Mouse (Mus musculus): ENCODE measurements around the gene Trpm5. TPM values are rescaled to one million over a fixed set of nuclear protein-coding genes. Genes with fewer than 3 reads are reported as not detected.

Trpm5 gene
- total RNA-seq, 2 experiments from 2014 or later, result not detected

DNA sequence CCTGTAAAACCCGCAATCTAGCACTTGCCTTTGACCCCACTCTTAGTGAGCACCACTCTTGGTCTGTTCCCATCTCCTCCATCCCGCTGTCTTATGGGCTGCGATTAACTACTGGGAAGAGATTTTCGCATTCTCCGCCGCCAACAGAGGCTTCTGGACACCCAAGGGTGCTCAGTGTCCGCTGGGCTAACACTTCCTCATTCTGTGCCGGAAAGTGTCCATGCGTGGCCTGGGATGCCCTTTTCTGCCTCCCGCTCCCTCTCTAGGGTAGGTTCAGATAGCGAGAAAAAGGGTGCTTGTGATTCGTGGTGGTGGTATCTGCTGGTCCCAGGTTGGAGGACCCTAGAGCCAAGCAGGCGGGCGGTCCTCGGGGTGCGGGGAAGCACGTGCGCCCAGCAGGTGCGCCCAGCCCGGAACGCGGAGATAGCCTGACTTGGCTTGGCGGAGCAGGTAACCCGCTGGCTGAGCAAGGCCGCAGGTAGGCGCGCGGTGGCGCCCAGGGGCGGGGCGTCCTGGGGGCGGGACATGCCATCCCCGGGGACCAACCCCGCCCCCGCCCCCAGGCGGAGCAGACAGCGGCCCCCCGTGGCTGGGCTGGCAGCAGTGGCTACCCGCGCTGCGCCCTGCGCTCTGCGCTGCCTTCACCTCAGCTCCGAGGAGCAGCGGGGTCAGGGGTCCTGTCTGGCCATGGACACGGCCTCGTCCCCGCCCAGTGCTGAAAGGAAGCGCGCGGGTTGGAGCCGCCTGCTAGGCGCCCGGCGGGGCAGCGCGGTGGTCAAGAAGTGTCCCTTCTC, 12.4 kb upstream of the Trpm5 start:
- ATAC-seq (replicated peaks; ENCODE audit: poor library complexity, severe bottlenecking), result peak; percentile 63

DNA sequence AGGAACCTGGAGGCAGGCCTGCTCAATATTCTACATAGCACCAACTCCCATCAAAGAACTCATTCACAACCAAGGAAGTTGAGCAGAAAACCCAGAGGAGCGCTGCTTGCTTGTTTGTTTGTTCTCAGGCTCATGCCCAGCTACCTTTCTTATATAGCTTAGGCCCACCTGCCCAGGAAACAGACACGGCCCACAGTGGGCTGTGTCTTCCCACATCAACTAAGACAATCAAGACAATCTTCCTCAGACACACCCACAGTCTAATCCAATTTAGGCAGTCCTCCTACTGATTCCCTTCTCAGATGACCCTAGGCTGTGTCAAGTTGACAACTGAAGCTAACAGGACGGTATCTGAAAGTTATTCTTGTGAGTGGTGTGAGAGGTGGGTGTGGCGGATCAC, 11.6 kb upstream of the Trpm5 start, which contains the start of gene Kcnq1:
TSS of gene Kcnq1 (plus strand) at position 301 of the 400 bp plus-strand sequence.
- ATAC-seq (replicated peaks; ENCODE audit: poor library complexity, severe bottlenecking), result no peak

DNA sequence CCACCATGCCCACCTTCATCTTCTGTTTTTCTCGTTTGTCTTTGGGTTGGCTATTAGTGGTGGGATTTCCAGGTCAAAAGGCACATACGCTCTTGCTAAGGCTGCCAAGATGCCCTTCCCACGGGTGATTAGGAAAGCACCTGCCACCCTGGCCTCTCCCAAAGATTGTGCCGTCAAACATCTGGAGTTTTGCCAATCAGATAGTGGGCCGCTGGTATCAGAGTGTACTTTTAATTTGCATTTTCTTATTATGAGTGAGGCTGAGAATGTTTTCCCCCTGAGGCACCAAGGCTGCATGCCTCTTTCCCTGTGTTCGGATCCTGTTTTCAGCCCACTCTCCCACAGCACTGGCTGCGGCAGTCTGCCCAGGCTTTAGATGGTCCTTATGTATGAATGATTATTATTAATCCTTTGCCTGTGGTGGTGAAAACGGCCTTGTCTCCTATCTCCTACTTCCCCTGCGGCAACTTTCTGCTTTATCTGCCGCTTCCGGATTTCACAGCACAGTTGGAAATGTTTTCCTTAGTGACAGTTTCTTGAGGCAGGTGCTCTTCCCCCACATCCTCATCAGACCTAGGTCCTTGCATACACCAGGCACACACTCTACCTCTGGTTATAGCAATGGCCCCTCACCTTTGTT, 10.9 kb upstream of the Trpm5 start:
- no peak for ATAC-seq (replicated peaks; ENCODE audit: poor library complexity, severe bottlenecking)

DNA sequence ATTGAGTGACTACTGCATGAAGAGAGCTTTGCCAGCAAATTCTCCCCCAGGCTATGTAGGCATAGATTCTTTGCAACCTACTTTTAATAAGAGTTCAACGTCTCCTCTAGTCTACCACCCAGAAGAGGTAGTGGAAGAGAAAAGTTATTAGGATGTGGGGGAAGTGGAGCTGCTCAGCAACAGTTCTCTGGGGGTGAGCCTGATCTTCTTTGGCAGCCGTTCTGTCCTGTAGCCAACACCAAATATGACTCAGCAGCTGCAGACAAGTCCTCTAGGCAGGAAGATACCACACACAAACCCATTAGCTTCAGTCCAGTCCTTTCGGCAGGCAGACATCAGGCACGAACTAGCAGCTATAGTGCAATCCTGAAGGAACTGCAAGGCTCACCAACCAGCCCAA, 6.3 kb upstream of the Trpm5 start:
- no peak for ATAC-seq (replicated peaks; ENCODE audit: poor library complexity, severe bottlenecking)

DNA sequence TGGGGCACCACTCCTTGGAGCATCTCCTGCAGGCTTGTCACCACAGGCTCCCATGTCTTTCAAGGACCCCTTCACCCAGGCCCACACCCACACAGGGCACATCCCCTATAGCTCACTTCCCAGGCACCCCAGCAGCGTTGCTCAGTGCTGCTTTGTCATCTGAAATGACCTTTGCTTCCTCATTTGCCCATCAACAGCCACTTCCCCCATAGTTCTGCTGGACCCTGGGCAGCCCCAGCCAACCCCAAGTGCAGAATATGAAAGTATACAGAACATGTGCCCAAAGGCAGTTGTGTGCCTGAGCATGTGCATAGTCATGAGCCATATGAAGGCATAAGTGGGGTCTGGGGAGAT, 1.1 kb upstream of the Trpm5 start:
- ATAC-seq (replicated peaks; ENCODE audit: poor library complexity, severe bottlenecking), result peak; percentile 73

DNA sequence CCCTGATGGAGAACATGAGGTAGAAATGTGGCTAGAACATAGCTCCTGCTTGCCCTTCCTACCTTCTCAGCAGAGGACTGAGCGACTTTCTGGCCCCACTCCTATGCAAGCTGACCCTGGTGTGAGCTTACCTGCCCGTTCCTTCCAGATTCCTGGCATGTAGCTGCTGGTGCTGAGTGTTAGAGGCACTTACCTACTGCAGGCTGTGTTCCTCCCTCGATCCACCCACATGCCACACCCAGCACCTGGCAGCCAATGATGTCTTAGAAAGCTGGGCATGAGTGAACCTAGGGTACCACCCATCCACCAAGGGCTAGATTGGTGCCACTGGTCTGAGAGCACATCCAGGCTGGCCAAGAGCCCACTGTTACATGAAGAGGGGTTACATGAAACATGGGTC, 595 bp downstream of the Trpm5 start:
- ATAC-seq (replicated peaks; ENCODE audit: poor library complexity, severe bottlenecking), result no peak

DNA sequence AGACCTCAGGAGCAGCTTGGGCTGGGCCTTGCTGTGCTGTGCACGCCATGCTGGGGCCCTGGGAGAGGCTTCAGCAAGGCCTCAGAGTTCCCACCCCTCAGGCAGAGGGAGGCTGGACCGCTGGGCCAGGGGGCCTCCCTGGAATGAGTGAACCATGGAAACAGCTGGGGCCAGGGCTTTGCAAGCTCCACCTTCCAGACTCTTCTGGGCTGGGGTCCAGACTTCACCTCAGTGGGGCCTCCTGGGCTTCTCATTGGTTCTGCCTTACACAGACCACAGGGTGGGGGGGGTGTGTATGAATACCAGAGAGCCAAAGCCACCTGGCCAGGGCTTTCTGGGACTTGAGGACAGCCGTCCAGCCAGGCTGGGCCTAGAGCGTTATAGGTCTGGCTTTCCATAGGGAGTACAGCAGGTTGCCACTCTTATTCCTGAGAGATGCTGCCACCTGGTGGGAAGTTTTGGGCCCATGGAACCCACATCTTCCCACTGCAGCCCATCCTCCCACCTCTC, 7.3 kb downstream of the Trpm5 start:
- no peak for ATAC-seq (replicated peaks; ENCODE audit: poor library complexity, severe bottlenecking)

DNA sequence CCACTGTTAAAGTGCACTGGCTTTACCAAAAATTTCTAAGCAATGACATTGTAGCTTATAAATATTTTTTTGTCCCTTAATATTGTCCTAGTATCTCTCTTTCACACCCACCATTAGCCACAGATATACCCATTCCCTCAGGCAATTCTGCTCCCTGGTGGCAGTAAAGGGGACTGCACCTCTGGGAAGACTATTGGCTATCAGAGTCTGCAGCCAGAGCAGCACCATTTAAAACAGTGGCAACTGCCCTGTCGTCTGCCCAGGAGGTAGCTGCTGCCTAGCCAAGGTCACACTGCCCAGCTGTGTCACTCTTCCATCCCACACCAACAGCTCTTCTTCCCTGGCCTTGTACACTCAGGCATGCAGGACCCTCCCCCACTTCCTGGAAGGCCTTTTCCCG, 8.1 kb downstream of the Trpm5 start:
- ATAC-seq (replicated peaks; ENCODE audit: poor library complexity, severe bottlenecking), result peak; percentile 74

DNA sequence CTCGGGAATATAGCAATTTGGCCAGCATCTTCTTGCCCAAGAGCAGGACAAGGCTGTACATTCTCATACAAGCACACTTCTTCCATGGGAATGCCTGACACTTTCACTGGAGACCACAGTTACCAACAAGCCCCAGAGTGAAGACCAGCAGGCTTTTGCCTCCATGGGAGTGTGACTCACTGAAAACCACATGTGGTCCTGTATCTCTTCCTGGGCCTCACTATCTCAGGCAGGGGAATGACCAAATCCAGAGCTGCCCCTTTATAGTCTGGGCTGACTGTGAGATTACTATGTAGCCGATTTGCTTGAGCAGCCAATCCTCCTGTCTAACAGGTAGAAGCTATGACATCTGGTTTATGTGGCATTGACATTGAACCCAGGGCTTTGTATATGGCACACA, 10.7 kb downstream of the Trpm5 start:
- ATAC-seq (replicated peaks; ENCODE audit: poor library complexity, severe bottlenecking), result no peak

DNA sequence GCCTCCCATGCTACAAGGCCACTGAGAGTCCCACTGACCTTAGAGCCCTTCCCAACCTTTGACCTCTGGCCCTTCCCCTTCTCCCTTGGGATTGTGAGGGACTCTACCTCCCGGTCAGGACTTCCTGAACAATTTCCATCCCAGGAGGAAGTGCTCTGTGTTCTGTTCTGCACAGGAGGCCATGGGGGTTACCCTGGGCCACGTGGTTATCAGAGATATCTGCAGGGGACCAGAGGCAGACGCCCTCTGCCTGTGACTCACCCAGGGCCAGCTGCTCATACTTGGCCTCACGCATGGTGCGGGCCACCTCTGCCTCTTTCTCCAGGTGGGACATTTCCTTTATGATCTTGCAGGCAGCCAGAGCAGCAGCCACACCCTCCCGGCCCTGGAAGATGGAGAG, 12.4 kb downstream of the Trpm5 start:
- no peak for ATAC-seq (replicated peaks; ENCODE audit: poor library complexity, severe bottlenecking)

DNA sequence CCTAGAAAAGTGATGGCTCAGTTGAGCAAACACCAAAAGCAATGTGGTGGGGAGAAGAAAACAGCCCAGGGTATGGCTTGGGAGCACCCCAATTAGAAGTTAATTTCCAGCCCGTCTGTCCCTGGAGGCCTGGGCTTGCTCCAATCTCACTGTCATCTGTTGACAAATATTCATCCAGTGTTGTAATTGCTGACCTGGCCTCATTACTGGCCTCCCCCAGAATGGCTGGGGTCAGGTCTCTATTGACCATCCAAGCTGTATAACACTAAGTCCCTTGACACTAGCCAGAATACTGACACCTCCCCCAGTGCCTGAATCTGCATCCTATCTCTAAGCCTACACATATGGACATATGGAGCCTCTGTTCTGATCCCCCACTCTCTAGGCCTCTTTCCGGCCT, 17.1 kb downstream of the Trpm5 start:
- no peak for ATAC-seq (replicated peaks; ENCODE audit: poor library complexity, severe bottlenecking)

DNA sequence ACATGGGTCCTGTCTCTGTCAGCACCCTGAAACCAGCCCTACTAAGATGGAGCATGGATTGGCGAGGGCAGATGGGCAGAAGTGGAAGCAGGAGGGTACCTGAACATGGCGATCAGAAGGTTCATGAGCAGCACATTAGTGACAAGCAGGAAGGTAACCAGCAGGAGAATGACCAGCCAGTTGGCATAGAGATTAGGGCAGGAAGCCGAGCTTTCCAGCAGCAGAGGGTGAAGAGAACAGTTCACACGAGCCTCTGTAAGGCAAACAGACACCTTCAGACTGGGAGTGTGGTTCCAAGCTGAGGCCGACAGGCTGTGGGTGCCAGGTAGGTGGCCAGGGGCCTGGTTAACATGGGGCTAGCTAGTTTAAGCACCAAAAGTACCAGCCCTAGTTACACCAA, 19.0 kb downstream of the Trpm5 start:
- no peak for ATAC-seq (replicated peaks; ENCODE audit: poor library complexity, severe bottlenecking)

DNA sequence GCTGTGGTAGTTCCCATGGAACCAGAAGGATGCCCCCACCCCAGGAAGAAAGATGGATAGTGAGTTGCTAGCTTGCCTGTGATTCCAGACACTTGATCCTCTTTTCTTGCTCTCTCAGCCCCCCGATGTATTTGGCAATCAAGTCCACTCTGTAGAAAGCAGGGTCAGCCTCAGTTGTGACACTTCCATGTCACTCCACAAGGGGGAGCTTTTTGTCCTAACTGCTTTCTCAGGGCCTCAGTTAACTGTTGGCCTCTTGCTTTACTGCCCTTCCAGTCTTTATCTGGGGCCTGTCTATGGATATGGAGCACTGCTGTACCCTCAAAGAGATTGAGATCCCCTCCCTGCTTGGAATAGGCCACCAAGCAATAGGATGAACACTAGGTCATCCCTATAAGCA, 21.4 kb downstream of the Trpm5 start:
- ATAC-seq (replicated peaks; ENCODE audit: poor library complexity, severe bottlenecking), result peak; percentile 8; the same call in 1 of the 2 replicates

DNA sequence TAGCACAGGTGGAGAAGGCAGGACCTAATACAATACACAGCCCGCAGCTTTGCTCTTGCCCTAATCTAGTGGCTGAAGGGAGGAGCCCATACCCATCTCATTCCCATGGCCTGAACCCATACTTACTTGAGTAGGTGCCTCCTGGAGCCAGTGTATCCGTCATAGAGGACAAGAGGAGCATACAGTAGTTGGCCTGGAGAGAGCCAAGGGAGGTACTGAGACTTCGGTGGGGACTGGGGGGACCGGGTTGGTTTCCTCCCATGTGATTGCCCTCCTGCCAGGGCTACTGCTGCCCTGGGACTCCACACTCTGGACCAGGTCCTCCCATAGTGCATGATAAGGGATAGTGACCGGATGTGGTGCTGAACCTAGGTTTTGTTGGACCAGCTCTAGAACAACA, 21.8 kb downstream of the Trpm5 start:
- ATAC-seq (replicated peaks; ENCODE audit: poor library complexity, severe bottlenecking), result no peak

DNA sequence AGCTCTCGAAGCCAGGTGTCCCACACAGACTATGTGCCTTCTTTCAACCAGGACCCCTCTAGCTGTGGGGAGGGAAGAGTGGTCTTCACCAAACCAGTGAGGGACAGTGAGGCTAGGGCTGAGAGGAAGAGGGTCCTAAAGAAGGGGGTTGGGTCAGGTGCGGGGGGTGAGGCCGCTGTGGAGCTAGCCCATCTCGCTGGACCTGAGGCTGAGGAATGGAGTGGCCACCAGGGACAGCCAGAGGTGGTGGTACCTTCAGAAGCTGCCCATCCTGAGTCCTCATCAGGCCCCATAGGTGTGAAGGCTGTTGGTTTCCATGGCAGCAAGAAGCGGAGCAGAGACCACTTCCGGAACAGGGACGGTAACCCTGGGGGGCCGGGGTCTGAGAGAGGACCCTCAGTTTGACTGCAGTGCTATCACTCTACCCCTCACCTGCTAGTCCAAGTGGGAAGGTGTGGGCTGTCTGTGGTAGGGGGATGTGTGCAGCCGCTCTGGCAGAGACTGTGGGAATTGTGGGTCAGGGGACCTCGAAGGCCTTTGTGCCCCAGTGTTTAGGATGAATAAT, 23.9 kb downstream of the Trpm5 start:
- ATAC-seq (replicated peaks; ENCODE audit: poor library complexity, severe bottlenecking), result no peak

DNA sequence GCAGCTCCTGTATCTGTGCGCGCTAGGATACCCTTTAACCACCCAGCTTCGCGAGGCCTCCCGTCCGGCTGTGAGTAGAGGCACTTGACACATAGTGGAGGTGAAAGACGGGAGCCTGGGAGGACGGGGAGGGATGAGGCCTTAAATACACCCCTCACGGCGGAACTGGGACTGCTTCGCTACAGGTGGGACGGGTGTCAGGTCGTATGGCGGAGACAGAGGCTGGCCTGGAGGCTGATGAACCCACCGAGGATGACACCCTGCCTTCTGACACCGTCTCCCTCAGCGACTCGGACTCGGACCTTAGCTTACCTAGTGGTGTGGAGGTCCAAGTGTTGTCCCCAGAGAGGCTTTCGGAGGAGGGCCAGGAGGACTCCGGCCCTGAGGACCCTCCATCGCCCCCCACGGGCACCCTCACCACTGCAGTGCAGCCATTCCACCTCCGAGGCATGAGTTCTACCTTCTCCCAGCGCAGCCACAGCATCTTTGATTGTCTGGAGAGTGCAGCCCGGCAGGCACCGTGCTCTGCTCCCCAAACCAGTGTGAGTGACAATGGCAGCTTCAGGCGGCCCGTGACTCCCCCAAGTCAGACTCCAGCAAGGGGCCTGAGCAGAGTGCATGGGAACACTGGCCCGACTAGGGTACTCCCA, 24.6 kb downstream of the Trpm5 start:
- 0 out of 2 replicates have a peak, but pooled peaks have one; percentile 1 for ATAC-seq (replicated peaks; ENCODE audit: poor library complexity, severe bottlenecking)

DNA sequence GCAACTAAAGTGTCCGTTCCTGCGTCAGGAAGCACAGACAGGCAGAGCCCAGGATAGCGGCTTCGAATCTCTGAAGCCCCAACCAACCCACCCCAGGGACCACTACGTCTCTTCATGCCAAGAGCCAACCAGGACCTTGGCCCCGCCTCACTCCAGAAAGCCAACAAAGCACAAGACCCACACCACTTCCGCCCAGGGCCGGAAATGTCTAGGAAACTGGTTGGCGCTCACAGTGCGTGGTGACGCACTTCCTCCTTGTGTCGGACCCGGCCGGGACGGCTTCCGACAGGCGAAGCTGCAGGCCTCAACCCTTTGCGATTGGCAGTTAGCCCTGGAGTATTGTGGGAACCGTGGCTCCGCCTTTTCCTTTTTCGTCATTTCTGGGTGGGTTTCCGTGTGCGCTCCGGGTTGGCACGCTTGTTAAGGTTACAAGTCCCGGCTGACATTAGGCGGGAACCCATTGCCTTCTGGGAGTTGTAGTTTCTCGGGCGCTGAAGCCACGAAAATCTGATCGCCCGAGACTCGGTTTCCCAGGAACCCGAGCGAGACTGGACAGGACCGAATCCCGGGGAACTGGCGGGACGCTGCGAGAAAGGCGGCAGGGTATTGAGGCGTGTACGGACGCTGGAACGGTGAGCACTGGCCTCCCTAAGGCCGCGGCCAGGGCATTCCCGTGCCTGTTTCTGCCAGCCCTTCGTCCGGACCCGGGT, 25.4 kb downstream of the Trpm5 start, which contains the start of gene Tssc4:
TSS of gene Tssc4 (plus strand) at position 368 of the 710 bp plus-strand sequence.
- ATAC-seq (replicated peaks; ENCODE audit: poor library complexity, severe bottlenecking), result peak; percentile 84

DNA sequence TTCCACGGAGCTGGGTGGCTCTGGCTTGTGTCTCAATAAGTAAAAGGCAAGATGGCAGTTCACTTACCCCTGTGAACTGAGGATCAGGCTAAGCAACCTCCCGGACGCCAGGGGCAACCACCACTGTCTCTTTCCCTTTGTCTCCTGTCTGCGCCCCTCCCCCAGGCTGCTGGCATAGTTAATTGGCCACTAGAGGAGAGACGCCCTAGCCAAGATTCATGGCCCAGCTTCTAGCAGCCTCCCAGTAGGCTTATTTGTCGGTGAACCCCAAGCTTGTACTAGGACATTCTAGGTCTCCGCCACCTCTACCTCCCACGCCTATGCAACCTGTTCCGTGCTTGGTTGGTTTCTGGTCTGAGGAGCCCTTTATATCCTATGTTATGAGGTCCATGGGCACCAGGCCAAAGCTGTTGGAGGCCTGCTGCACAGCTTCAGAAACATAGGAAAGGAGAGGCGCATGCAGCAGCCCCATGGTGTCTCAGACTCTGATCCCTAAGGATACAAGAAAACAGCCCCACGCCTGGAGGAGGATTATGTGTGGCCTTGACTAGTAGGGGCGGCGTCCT, 26.0 kb downstream of the Trpm5 start:
- no peak for ATAC-seq (replicated peaks; ENCODE audit: poor library complexity, severe bottlenecking)

DNA sequence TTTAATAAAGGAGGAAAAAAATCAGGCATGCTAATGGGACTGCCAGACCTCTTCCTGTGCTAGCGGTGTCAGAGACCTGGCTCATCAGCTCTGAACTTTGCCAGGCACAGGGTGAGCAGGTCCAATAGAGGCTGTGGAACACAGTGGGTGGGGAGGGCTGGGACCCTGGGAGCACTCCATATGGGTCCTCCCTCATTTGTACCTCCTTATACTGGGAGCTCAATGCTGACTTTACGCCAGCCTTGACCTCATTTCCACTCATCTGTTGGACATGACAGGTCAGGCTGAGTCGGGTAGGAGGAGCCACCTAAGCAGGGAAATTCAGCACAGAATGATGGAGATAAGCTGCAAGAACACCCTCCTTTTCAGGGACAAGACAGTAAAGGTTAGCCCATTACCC, 26.5 kb downstream of the Trpm5 start:
- no peak for ATAC-seq (replicated peaks; ENCODE audit: poor library complexity, severe bottlenecking)

DNA sequence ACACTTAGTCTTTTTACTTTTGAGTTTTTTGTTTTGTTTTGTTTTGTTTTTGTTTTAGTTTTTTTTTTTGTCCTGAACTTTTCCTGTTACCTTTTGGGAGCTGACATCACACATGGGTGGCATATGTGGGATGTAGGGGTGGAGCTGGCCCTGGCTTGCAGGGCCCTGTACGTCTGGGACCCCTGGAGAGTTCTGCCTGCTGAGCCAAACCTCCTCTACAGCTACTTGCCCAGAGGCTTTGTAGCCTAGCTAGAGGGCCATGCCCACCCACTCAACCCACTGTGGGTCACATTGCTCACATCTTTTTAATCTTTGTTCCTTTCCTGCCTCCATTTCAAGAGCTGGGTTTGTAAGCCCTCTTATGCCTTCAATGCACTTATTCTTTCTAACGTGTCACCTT, 27.0 kb downstream of the Trpm5 start:
- no peak for ATAC-seq (replicated peaks; ENCODE audit: poor library complexity, severe bottlenecking)
